Mouse (Mus musculus): Measurements from ENCODE around the gene Sema3b.

Sema3b gene

DNA sequence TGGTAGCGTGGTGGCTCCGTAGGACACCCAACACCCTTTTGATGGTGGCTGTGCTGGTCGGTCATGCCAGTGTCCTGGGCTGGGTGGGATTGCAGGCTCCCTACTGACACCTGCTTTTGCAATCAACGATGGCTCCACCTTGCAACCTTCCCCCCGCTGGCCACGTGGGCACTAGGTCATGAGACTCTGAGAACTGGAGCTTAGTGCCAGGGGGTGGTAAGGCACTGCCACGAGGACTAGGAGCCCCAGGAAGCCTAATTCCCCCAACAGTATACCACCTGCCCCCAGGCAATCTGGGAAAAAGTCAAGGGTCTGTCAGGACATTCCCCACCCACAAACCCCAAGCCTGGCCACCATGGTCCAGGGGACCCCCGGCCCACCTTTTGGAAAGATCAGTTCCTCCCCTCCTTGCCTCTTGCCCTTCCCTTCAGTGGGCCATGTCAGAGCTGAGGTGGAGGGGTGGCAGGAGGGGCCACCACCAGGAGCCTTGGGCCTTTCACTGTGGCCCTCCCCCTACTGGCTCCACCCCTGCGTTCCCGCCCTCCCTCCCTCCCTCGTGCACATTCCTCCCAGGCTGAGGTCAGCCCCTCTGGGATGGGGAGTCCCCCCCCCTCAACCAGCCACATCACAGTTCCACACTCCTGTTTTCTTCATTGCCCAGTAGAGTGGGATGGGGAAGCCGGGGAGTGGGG is at the start of gene Sema3b:
Sema3b (minus strand) TSS at position 489 of the 692 bp plus-strand sequence.
- no peak for DNase-seq

DNA sequence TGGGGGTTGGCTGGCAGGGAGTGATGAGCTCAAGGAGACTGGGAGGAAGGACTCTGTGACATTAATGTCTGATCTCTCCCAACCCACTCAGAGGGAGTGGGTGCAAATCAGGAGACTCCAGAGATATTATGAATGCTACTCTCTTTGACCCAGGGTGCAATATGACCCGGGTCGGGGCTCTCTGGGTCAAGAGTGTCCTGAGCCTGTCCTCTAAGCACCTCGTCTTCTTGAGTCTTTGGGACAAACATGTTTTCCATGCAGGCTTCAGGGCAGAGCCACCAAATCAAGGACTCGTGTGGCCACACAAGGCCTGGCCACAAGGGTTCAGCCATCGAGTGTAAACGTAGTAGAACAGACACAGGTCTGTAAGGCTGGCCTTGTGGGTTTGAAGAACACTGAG is 49.1 kb upstream of the Sema3b start:
- no peak for DNase-seq

- no peak for DNase-seq
Observed at GRCm38 (mm10) chr9:107657144-107657543, 48.1 kb upstream of the Sema3b start.

DNA sequence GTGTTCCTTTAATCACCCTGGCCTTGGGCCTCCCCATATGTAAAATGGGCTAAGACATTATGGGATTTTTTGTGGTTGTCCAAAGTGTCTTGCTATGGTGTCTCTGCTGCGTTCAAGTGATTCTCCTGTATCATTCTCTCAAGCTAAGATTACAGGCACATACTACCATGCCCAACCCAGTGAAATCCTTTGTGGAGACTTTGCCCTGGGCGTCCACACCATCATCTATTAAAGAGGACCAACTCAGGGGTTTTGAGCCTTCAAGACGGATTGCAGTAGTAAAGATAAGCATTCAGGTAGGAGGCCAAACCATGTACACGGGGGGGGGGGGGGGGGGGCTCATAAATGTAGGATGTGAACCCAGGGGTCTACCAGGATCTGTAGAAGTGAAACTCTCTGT is 45.6 kb upstream of the Sema3b start:
- DNase-seq, result no peak

GRCm38 (mm10) chr9:107653474-107653873 is 44.4 kb upstream of the Sema3b start:
- no peak for DNase-seq

DNA sequence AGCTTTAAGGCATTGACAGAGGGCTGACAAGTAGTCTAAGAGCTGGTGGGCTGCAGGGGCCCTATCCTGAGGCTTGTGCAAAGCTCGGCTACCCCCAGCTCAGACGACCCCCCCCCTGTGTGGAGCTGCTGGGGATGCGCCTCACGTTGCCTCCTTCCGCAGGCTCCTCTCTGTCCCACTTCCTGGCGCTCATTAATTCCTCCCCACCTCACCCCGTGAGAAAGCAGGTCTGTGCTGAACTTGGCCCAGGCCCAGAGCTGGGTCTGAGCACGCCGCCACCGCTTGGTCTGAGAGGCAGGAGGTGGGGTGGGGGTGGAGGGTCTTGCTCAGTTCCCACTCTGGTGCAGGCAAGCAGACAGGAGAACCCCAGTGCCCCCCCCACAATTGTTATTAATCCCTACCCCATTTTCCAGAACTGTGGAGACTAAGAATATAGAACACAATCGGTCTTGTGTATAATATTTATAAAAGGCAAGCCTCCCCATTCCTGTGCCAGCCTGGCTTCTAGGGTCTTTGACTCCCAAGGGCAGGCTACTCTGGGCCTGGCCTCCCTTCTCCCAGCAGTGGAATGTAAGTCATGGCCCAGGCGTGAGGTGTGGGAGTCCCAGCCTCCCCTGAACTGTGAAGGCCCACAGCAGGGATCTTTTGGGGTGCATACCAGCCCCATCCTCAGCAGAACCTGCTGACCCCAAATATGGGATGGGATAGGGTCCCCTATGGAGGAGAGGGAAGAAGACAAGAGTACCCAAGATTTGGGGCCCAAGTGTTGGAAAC is 41.9 kb upstream of the Sema3b start:
- no peak for DNase-seq

DNA sequence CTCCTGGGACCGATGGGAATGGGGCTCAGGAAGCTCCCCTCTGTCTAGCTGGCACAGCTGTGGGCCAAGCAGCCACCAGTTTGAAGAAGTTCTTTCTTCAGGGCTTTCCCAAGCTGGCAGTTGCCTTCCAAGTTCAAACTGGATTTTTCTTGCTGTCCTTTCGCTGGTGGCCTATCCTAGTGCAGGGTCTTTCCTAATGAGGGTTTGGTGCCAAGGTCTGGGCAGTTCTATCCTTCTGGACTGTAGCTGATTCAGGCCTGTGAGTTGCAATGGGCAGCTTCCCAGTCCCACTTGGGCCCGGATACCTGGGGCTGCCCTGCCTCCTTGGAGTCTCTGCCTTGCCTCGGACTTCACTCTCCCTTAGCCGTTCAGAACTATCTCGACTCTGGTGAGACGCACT is 41.2 kb upstream of the Sema3b start:
- no peak for DNase-seq

DNA sequence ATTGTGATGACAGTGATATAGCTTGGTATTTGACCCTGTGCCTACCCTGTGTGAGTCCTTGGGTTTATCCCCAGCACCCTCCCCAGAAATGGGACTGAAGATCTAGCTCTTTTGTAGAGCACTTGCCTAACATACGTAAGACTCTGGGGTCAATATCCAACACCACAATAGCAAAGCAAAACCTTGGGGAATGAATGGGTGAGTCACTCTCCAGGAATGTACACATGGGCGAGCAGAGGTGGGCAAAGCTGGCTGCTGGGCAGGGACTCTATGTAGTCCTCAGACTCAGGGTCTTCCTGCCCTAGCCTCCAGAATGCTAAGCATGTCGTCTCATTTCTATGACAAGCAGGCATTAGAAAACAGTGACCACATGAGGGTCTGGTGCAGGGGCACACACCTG is 39.7 kb upstream of the Sema3b start:
- no peak for DNase-seq

DNA sequence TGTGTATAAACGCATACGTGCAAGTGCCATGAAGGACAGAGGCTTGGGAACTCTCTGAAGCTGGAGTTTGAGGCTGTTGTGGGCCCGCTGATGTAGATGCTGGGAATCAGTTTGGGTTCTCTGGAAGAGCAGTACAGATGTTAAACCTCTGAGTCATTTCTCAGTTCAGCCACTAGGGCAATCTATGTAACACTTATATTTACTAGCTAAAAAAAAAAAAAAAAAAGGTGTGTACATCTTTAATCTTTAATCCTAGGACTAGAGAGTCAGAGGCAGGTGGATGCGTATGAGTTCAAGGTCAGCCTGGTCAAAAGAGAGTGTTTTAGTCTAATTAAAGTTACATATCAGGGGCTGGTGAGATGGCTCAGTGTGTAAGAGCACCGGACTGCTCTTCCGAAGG is 37.9 kb upstream of the Sema3b start:
- no peak for DNase-seq

- DNase-seq, result peak; percentile 50 to 74
Observed at GRCm38 (mm10) chr9:107645577-107645976, 36.5 kb upstream of the Sema3b start.

GRCm38 (mm10) chr9:107645153-107645510 is 36.1 kb upstream of the Sema3b start:
- no peak for DNase-seq

DNA sequence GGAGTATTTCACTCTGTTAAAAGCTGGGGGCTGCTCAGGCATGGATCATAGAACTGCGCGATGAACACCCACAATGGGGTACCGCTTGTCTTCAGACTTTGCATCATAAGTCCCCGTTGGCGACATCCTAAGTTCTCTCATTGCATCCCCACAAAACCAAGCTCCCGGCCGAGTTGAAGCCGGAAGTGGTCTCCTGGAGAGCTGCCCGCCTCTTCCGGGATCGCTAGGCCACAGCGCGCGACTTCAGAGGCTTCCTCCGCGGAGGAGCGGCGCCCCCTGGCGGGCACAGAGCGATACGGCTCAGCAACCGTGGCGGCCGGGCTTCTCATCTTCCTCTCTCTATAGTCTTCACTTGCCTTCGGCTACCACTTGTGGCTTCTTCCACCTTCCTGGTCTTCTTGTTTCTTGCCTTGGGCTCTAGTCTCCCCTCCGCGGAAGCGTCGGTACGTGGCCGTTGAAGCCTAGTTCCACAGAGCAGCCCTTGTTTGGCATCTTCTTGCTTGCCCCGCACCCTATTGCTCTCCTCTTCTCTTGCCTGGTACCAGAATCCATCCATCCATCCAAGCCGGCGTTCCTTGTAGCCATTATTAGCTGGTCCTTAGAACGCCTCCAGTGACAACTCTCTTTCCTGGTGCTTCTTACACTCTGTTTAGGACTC is 35.6 kb upstream of the Sema3b start:
- peak; percentile 84 to 94 for DNase-seq

- no peak for DNase-seq
Observed at GRCm38 (mm10) chr9:107643544-107644214, 34.6 kb upstream of the Sema3b start.

DNA sequence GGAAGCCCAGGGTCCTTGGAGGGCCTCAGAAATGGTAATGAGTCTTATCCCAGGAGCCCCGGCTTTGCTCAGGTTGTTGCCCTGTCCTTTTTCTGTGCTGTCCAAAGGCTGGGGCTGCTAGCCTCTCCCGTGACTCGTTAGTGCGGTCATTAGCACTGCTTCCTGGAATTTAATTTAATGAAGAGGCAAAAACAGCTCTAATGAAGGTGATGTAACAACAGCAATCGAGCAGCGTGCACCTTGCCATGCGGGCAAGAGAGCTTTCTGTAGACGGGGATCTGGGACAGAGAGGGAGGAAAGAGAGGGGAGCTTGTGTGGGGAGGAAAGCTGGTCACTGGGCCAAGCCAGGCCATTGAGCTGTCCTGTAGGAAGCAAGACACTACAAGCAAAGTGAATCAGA is 32.6 kb upstream of the Sema3b start:
- no peak for DNase-seq

DNA sequence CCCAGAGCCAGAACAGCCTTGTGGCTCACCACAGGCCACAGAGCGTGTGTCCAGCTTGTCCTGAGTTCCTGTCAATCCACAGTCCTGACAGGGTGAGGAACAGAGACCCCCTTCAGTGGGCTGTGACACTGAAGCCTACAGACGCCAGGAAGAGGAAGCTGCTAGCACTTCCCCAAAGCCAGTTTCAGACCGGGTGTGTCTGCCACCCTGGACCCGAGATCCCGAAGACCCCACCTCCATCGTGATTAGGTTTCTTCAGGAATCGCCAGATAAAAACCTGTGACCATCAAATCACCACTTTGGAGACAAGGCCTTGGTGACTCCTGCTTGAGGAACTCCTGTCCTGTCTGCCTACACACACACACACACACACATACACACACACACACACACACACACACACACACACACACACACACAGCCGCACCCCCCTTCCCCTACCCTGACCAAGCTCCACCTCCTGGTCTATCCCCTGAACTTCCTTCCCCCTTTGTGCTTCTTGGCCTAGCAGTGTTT is 31.3 kb upstream of the Sema3b start:
- peak; percentile 60 to 64 for DNase-seq

DNA sequence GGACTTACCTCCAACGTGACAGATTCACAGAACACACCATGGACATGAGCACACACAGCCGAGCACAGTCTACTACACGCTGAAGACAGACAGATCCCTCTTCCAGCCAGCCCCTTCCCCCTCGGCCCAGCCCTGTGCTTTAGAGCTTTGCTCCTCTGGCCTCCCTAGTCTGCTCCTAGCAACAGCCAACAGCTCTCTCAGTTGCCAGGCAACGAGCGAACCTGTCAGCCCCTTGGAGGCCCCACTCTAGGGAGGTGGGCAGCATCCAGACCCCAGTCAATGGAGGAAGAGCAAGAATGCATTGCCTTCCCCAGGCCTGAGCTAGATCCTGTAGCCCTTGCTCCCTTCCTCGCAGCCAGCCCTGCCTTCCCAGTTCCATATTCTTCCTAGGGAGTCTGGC is 28.0 kb upstream of the Sema3b start:
- no peak for DNase-seq

DNA sequence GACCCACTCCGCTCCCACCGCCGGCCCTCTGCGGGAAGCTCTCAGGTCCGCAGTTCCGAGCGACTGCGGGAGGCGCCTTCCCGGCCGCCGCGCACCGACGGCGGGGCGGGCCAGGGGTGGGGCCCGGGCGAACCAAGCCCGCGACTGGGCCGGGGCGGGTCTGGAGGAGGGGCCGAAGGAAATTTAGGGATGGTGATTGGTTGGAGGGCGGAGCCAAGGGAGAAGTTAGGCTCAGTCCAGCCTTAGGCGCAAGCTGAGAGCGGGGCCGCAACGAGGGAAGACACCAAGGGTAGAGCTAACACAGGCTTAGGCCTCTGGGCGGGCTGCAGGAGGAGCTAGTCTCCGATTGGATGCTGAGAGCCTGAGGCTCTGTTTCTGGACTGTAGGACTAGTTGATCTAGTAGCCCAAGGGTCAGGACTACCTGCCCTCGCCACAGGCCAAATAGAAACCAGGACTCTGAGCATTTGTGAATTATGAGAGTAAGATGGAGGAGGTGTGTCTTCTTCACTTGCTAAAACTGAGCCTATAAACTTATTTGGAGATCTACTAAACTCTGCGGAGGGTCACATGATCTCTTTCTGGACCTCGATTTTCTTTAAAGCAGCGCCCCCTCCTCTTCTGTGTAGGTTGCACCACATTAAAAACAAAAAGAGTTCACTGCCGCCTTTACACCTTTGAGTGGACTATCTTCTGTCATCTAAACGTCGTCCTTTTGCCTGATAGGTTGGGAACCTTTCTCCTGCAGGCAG is 26.4 kb upstream of the Sema3b start, which contains the start of gene Gnai2:
Gnai2 (minus strand) TSS at position 89 of the 750 bp plus-strand sequence.
- DNase-seq, result peak; percentile 96 to 97

GRCm38 (mm10) chr9:107634406-107635278 is 25.6 kb upstream of the Sema3b start:
- DNase-seq, result no peak

DNA sequence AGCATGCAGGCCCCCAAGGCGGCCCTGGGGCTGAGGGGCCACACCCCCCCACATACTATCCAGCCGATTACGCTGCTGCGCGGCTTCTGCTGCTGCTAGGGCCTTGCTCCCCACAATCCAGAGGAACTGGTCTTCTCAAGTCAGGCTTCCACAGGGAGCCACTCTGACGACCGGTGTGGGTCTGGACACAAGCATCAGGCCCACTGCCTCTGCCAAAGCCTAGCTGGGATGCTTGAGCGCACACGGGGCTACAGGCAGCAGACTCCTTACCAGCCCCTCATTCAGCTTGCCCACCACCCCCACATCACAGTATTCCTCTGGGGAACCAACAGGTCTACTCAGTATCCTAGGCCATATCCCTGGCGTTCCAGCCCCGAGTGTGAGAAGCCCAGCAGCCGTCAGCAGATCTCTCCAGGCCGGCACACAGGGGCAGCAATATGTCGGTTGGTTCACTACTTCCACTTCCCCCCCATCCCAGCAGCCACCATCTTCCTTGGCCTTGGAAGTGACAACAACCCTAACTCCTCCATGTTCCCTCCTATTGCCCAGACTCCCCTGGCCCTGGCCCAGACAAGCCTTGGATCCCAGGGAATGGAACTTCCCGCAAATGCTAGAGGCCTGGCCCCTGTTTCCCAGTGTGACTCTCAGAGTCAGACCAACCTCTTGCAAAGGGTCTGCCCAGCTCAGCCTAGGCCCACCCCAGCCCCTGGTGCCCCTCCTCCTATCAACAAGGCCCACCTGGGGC is 24.8 kb upstream of the Sema3b start:
- DNase-seq, result peak in 1 of 2 experiments; percentile 47

- DNase-seq, result peak; percentile 83 to 84
Observed at GRCm38 (mm10) chr9:107633091-107633660, 24.1 kb upstream of the Sema3b start.
